Mouse (Mus musculus) kidney, postnatal 0 days (tissue): ENCODE measurements around the gene Gm5039. TPM values are rescaled to one million over a fixed set of nuclear protein-coding genes. Genes with fewer than 3 reads are reported as not detected.
"Not testable (repeated sequence)": the region's sequence is repeated elsewhere in the genome, so short reads cannot be mapped to it uniquely, and the experiment has no call there.

ENCODE experiments used
- ATAC-seq: fragments of 200-750 bp; cut with Nextera tagmentation; replicated peaks from 2 replicates; pipeline ENCODE4 v1.8.0; 2017; ENCODE audit warnings: low read depth, moderate number of reproducible peaks, moderate TSS enrichment, moderate library complexity; ENCODE audit not compliant: low FRiP score
- DNase-seq: peaks from one replicate; pipeline ENCODE4 v3.0.0-alpha.2; 2016; ENCODE audit warnings: low spot score
- H3K27ac ChIP-seq: fragments of 300-500 bp; sonication (generic); 2 replicates; pipeline ENCODE4 v1.5.1; 2014; ENCODE audit warnings: mild to moderate bottlenecking
- H3K27me3 ChIP-seq: fragments of 300-500 bp; sonication (generic); 2 replicates; pipeline ENCODE4 v1.6.1; 2014; ENCODE audit warnings: low read length, mixed read lengths; ENCODE audit not compliant: insufficient read depth
- H3K36me3 ChIP-seq: fragments of 300-500 bp; sonication (generic); 2 replicates; pipeline ENCODE4 v1.6.1; 2014; ENCODE audit warnings: low read length, mixed read lengths; ENCODE audit not compliant: insufficient read depth
- H3K4me1 ChIP-seq: fragments of 300-500 bp; sonication (generic); replicated peaks from 2 replicates; pipeline ENCODE4 v1.6.1; 2014; ENCODE audit warnings: antibody characterized with exemption, low read length, mixed read lengths; ENCODE audit not compliant: insufficient read depth
- H3K4me2 ChIP-seq: fragments of 300-500 bp; sonication (generic); 2 replicates; pipeline ENCODE4 v1.6.1; 2014; ENCODE audit warnings: mild to moderate bottlenecking, low read length, moderate library complexity, mixed read lengths
- H3K4me3 ChIP-seq: fragments of 300-500 bp; sonication (generic); replicated peaks from 2 replicates; pipeline ENCODE4 v1.5.1; 2014; ENCODE audit warnings: low read depth, low read length
- H3K9ac ChIP-seq: fragments of 300-500 bp; sonication (generic); 2 replicates; pipeline ENCODE4 v1.6.1; 2014; ENCODE audit warnings: low read depth, low read length
- H3K9me3 ChIP-seq: fragments of 300-500 bp; sonication (generic); replicated peaks from 2 replicates; pipeline ENCODE4 v1.6.1; 2016; ENCODE audit warnings: low read length, inconsistent platforms, mixed read lengths
- CTCF ChIP-seq: IDR thresholded peaks from 2 replicates; pipeline ENCODE4 v1.5.1; 2016; ENCODE audit warnings: antibody characterized with exemption, low read depth, mild to moderate bottlenecking, moderate library complexity
- WGBS: fragments of 180-500 bp; shearing (Covaris S2); extraction: QIAGEN DNeasy Blood & Tissue Kit; methylation state at CpG from one replicate; pipeline ENCODE4 v1.1.7; 2014; 5-methylcytosine and 5-hydroxymethylcytosine counted together
- polyA plus RNA-seq: library from polyadenylated mRNA; unstranded; fragments of >200 nt; fragmentation: Nextera tagmentation; extraction: Ambion mirVana; gene quantifications from 2 replicates; pipeline ENCODE4 v1.2.1, GENCODE M21; 2015

Gm5039 gene
- polyA plus RNA-seq, 1 experiment from 2014 or later: not detected

DNA sequence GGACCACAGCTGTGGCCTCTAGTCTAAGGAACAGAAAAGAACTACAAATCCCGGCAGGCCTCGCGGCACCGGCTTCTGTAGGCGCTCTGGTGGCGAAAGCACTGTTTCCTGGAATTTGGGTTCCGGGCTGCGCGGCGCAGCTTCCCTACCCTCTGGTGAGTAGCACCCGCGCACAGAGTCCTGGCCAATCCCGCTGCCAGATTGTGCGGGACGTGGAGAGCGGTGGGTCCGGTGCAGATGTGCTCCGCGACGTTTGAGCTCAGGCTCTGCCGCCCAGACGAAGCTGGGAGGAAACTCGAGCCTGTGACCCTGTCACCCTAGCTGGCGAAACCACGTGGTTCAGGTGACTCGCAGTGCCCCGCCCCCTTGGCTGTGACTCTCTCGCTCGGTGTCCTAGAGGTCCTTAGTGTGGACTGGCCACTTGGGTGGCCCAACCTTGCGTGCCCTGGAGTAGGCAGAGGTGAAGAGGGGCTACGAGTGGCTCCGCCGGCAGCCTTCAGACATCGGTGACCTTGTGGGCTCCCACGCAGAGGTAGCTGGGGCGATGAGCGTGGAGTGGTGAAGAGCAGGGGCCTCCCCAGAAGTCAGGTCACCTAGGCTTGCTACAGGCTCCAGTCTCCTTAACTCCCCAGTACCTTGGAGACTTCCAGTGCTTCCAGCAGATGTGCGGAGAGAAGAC is 36.8 kb upstream of the Gm5039 start, which contains the start of gene Adck1:
TSS of gene Adck1 (plus strand) at position 114 of the 679 bp plus-strand sequence.
- Histone ChIP-seq H3K4me3 (peak within 1 kb of the TSS; percentile 60), H3K4me2 (peak within 1 kb of the TSS; percentile 74), H3K36me3 (no peaks in the 10 kb centered on the region), H3K27me3 (no peaks in the 10 kb centered on the region), H3K4me1 (no peaks in the 10 kb centered on the region), H3K9me3 (no peaks in the 10 kb centered on the region), H3K27ac (peak within 1 kb of the TSS; percentile 67; the same call in 1 of the 2 replicates), H3K9ac (peak within 1 kb of the TSS; percentile 61)
- ATAC-seq (peak; percentile 96), DNase-seq (peak; percentile 93)
- no peak for TF ChIP-seq CTCF
- under 1% methylated on average over 38 of the region's 38 CpGs for WGBS

GRCm38 (mm10) chr12:88354182-88354702 is 30.4 kb upstream of the Gm5039 start:
- DNase-seq: no peak
- WGBS: 21% methylated on average over 36 of the region's 41 CpGs
- H3K4me1 ChIP-seq: no peaks in the 10 kb centered on the region
- no peaks in the 10 kb centered on the region for H3K27me3 ChIP-seq
- ATAC-seq: no peak; the same call in 1 of the 2 replicates
- H3K4me2 ChIP-seq: peak overlapping the region; percentile 51
- peak overlapping the region; percentile 52; the same call in 1 of the 2 replicates for H3K9ac ChIP-seq
- H3K4me3 ChIP-seq: peak overlapping the region; percentile 26
- H3K9me3 ChIP-seq: no peaks in the 10 kb centered on the region
- TF ChIP-seq CTCF: no peak
- H3K36me3 ChIP-seq: no peaks in the 10 kb centered on the region
- no peak overlapping the region for H3K27ac ChIP-seq

DNA sequence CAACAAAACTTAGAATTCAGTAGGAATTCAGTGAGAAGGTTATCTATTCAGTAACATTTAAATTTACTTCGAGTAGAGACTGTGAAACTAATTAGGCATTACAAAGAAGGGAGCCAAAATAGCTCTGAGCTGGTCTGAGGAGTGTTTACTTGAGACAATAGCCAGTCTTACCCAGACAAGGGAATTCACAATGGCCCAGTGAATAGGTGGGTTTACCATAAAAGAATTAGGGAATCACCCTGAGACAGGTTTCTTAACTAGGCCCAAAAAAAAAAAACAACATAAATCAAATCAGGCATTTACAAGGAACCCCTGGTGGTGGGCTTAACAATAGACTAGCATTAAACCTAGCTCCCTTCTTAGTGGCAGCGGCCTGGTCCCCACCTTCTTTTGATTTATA is 17.5 kb upstream of the Gm5039 start:
- WGBS: 62% methylated on average over 2 of the region's 2 CpGs
- H3K27me3 ChIP-seq, H3K36me3 ChIP-seq, H3K4me2 ChIP-seq, ATAC-seq, DNase-seq, H3K4me1 ChIP-seq, H3K9ac ChIP-seq, H3K4me3 ChIP-seq, H3K9me3 ChIP-seq, H3K27ac ChIP-seq: not testable (repeated sequence)

- H3K4me1 ChIP-seq, H3K9me3 ChIP-seq, H3K9ac ChIP-seq, H3K27me3 ChIP-seq, H3K36me3 ChIP-seq, DNase-seq, H3K4me3 ChIP-seq, H3K27ac ChIP-seq, ATAC-seq, H3K4me2 ChIP-seq: not testable (repeated sequence)
- WGBS: 68% methylated on average over 4 of the region's 4 CpGs
Measured at GRCm38 (mm10) chr12:88336662-88337413, 13.0 kb upstream of the Gm5039 start.

DNA sequence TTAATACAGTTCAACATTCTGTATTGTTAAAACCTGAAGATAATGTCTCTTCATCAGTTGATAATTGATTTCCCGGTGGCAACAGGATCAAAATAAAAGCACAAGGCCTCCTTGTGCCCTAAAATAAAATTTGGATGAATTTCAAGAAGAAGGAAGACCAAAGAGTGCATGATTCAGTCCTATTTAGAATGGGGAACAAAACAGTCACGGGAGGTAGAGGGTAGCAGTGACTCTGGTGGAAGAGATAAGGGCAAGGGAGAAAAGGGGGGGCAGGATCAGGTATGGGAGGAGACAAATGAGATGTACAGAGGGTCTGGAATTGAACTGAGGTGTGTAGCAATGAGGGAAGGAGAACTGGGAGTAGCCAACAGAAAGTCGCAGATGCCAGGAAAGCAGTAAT is 9.3 kb downstream of the Gm5039 start:
- 78% methylated on average over 3 of the region's 3 CpGs for WGBS
- no peak overlapping the region for H3K27ac ChIP-seq
- no peak for ATAC-seq

GRCm38 (mm10) chr12:88297171-88297570 is 26.7 kb downstream of the Gm5039 start:
- 78% methylated on average over 2 of the region's 2 CpGs for WGBS
- ATAC-seq: not testable (repeated sequence)

More for the DNA sequence above, 9.3 kb downstream of the Gm5039 start:
- Histone ChIP-seq H3K9me3 (no peaks in the 10 kb centered on the region), H3K36me3 (no peaks in the 10 kb centered on the region), H3K4me3 (no peak overlapping the region), H3K9ac (no peak overlapping the region), H3K4me1 (no peaks in the 10 kb centered on the region), H3K27me3 (no peaks in the 10 kb centered on the region), H3K4me2 (no peak overlapping the region)
- no peak for TF ChIP-seq CTCF
- DNase-seq: no peak

DNA sequence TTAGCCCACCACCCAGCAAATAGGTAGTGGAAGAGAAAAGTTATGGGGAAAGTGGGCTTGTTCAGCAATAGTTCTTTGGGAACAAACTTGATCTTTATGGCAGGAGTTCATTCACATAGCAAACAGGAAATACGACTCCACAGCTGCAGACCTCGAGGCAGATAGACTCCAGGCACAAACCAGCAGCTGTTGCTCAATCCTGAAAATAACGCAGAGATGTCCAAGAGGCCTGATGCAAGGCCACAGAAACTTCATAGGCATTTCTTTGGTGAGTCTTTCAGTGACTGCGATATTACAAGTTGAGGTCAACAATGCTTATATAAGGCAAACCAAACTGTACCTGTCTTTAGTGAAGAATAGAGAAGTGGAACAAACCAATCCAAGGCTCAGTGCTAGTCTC is 30.7 kb downstream of the Gm5039 start:
- not testable (repeated sequence) for H3K4me2 ChIP-seq, H3K27ac ChIP-seq, H3K9ac ChIP-seq, H3K27me3 ChIP-seq, H3K36me3 ChIP-seq, H3K9me3 ChIP-seq, H3K4me3 ChIP-seq, DNase-seq, ATAC-seq, H3K4me1 ChIP-seq
- WGBS: 54% methylated on average over 4 of the region's 4 CpGs

More at GRCm38 (mm10) chr12:88297171-88297570, 26.7 kb downstream of the Gm5039 start:
- DNase-seq, H3K27me3 ChIP-seq, H3K36me3 ChIP-seq, H3K9ac ChIP-seq, H3K4me3 ChIP-seq, H3K4me2 ChIP-seq, H3K4me1 ChIP-seq, H3K9me3 ChIP-seq, H3K27ac ChIP-seq: not testable (repeated sequence)

- H3K4me2 ChIP-seq, H3K4me3 ChIP-seq, H3K9ac ChIP-seq, DNase-seq, H3K9me3 ChIP-seq, H3K27me3 ChIP-seq, H3K36me3 ChIP-seq, H3K4me1 ChIP-seq, H3K27ac ChIP-seq: not testable (repeated sequence)
- 92% methylated on average over 5 of the region's 5 CpGs for WGBS
- ATAC-seq: peak; percentile 31; the same call in 1 of the 2 replicates
Measured at GRCm38 (mm10) chr12:88285224-88285623, 38.6 kb downstream of the Gm5039 start.

GRCm38 (mm10) chr12:88274400-88274799 is 49.4 kb downstream of the Gm5039 start, which contains the start of gene Gm5662:
Gene Gm5662, minus strand, starts transcription at chr12:88274500.
- not testable (repeated sequence) for H3K9me3 ChIP-seq, H3K36me3 ChIP-seq, H3K27me3 ChIP-seq, ATAC-seq, DNase-seq, H3K4me1 ChIP-seq, H3K4me3 ChIP-seq, H3K9ac ChIP-seq, H3K27ac ChIP-seq, H3K4me2 ChIP-seq
- 85% methylated on average over 5 of the region's 5 CpGs for WGBS
